Mouse (Mus musculus): ENCODE measurements around the gene Apoa2.

- TF ChIP-seq CTCF (IDR thresholded peaks at IDR 0.05; ENCODE audit: low read depth) (no peak), EP300 (IDR thresholded peaks at IDR 0.05; ENCODE audit: low read depth) (no peak)
Observed at GRCm38 (mm10) chr1:171247453-171247841, 22.6 kb downstream of the Apoa2 start.
